Mouse (Mus musculus) spleen, adult 2 months (tissue): ENCODE data around the gene Gm21788. TPM values are rescaled to one million over a fixed set of nuclear protein-coding genes. Genes with fewer than 3 reads are reported as not detected.
"Not testable (repeated sequence)": the region's sequence is repeated elsewhere in the genome, so short reads cannot be mapped to it uniquely, and the experiment has no call there.

Experiments used
- DNase-seq, 2 experiments: peaks; one replicate each; pipeline versions ENCODE4 v3.0.0 to v3.0.0-alpha.2; 2012 to 2021; ENCODE audit warnings: low spot score in 2 of 2, low read depth in 1 of 2
- H3K27ac ChIP-seq: fragments of 200-500 bp; 2 replicates; pipeline ENCODE4 v1.5.1; 2012; ENCODE audit warnings: low read length, inconsistent platforms; ENCODE audit not compliant: insufficient read depth
- H3K27me3 ChIP-seq: fragments of 200-500 bp; 2 replicates; pipeline ENCODE4 v1.6.1; 2012; ENCODE audit warnings: mild to moderate bottlenecking, moderate library complexity, low read length, inconsistent platforms; ENCODE audit not compliant: control insufficient read depth, insufficient read depth
- H3K36me3 ChIP-seq: fragments of 200-500 bp; 2 replicates; pipeline ENCODE4 v1.6.1; 2012; ENCODE audit warnings: mild to moderate bottlenecking, low read length, inconsistent platforms; ENCODE audit not compliant: control insufficient read depth, insufficient read depth
- H3K4me1 ChIP-seq: fragments of 200-500 bp; 2 replicates; pipeline ENCODE4 v1.6.1; 2011; ENCODE audit warnings: inconsistent platforms; ENCODE audit not compliant: control insufficient read depth, insufficient read depth, insufficient read length
- H3K4me3 ChIP-seq: fragments of 200-500 bp; 2 replicates; pipeline ENCODE4 v1.5.1; 2011; ENCODE audit warnings: mild to moderate bottlenecking, inconsistent platforms; ENCODE audit not compliant: insufficient read depth, insufficient read length; ENCODE audit errors: extremely low read depth
- WGBS: fragments of 180-500 bp; shearing (Covaris S2); methylation state at CpG from one replicate; pipeline ENCODE4 v1.1.7; 2018; 5-methylcytosine and 5-hydroxymethylcytosine counted together
- polyA plus RNA-seq: library from polyadenylated mRNA; depleted of rRNA; stranded (reverse); fragments of >200 nt; gene quantifications from 2 replicates; pipeline ENCODE4 v1.2.3, GENCODE M21; 2012; rRNA removed

The Gm21788 gene
- not detected in 2 replicates for polyA plus RNA-seq

GRCm38 (mm10) chrY:7404710-7405109, at the start of gene Gm21788:
Gm21788 (plus strand) TSS chrY:7405010.
- DNase-seq, H3K4me3 ChIP-seq, H3K27me3 ChIP-seq, H3K36me3 ChIP-seq, H3K27ac ChIP-seq, H3K4me1 ChIP-seq: not testable (repeated sequence)
- WGBS = no CpG with 5 or more reads among the region's 3 CpGs

Other genes with a start within 250 kb of the Gm21788 start
- gene Gm21244, start 235.7 kb upstream of the Gm21788 start, polyA plus RNA-seq = not detected in 2 replicates
- gene Gm28998, start 151.2 kb upstream of the Gm21788 start, polyA plus RNA-seq = not detected in 2 replicates
- not detected in 2 replicates for gene Gm20826, start 233.5 kb downstream of the Gm21788 start, polyA plus RNA-seq